Mouse (Mus musculus) lung, postnatal 0 days (tissue): ENCODE measurements around the gene Dscam. TPM values are rescaled to one million over a fixed set of nuclear protein-coding genes. Genes with fewer than 3 reads are reported as not detected.

ENCODE experiments used
- ATAC-seq: fragments of 200-750 bp; cut with Nextera tagmentation; 2 replicates; pipeline ENCODE4 v1.8.0; 2017; ENCODE audit warnings: moderate library complexity
- DNase-seq: peaks from one replicate; pipeline ENCODE4 v3.0.0-alpha.2; 2016; ENCODE audit warnings: low spot score
- H3K27ac ChIP-seq: fragments of 300-500 bp; sonication (generic); 2 replicates; pipeline ENCODE4 v1.5.1; 2014; ENCODE audit warnings: antibody characterized with exemption, mild to moderate bottlenecking, low read length, mixed read lengths
- H3K27me3 ChIP-seq: fragments of 300-500 bp; sonication (generic); replicated peaks from 2 replicates; pipeline ENCODE4 v1.6.1; 2014; ENCODE audit warnings: low read length, mixed read lengths; ENCODE audit not compliant: insufficient read depth
- H3K36me3 ChIP-seq: fragments of 300-500 bp; sonication (generic); 2 replicates; pipeline ENCODE4 v1.6.1; 2014; ENCODE audit warnings: low read length, mixed read lengths; ENCODE audit not compliant: insufficient read depth
- H3K4me1 ChIP-seq: fragments of 300-500 bp; sonication (generic); 2 replicates; pipeline ENCODE4 v1.6.1; 2014; ENCODE audit warnings: antibody characterized with exemption, low read depth, low read length, mixed read lengths; ENCODE audit not compliant: insufficient read depth
- H3K4me2 ChIP-seq: fragments of 300-500 bp; sonication (generic); replicated peaks from 2 replicates; pipeline ENCODE4 v1.6.1; 2014; ENCODE audit warnings: low read depth, mild to moderate bottlenecking, low read length, moderate library complexity, mixed read lengths
- H3K4me3 ChIP-seq: fragments of 300-500 bp; sonication (generic); 2 replicates; pipeline ENCODE4 v1.5.1; 2014; ENCODE audit warnings: low read depth, low read length
- H3K9ac ChIP-seq: fragments of 300-500 bp; sonication (generic); replicated peaks from 2 replicates; pipeline ENCODE4 v1.6.1; 2014; ENCODE audit warnings: low read depth, mild to moderate bottlenecking
- H3K9me3 ChIP-seq: fragments of 300-500 bp; sonication (generic); 2 replicates; pipeline ENCODE4 v1.6.1; 2016; ENCODE audit warnings: low read length, mixed read lengths
- CTCF ChIP-seq: IDR thresholded peaks from 2 replicates; pipeline ENCODE4 v1.5.1; 2016; ENCODE audit warnings: antibody characterized with exemption, mild to moderate bottlenecking
- EP300 ChIP-seq: IDR thresholded peaks from 2 replicates; pipeline ENCODE4 v1.6.1; 2016; ENCODE audit warnings: antibody characterized with exemption, mild to moderate bottlenecking, control low read depth
- WGBS: fragments of 180-500 bp; shearing (Covaris S2); extraction: QIAGEN DNeasy Blood & Tissue Kit; methylation state at CpG from one replicate; pipeline ENCODE4 v1.1.7; 2014; 5-methylcytosine and 5-hydroxymethylcytosine counted together
- polyA plus RNA-seq: library from polyadenylated mRNA; unstranded; fragments of >200 nt; fragmentation: Nextera tagmentation; extraction: Ambion mirVana; gene quantifications from 2 replicates; pipeline ENCODE4 v1.2.1, GENCODE M21; 2015

Dscam gene
- polyA plus RNA-seq, 1 experiment from 2014 or later = not detected

- no peak overlapping the region for H3K9ac ChIP-seq
- no peak overlapping the region for H3K27ac ChIP-seq
- no peaks in the 10 kb centered on the region for H3K4me1 ChIP-seq
- H3K36me3 ChIP-seq = no peaks in the 10 kb centered on the region
- no peak overlapping the region for H3K4me2 ChIP-seq
- H3K4me3 ChIP-seq = no peak overlapping the region
- 70% methylated on average over 3 of the region's 3 CpGs for WGBS
- no peak for TF ChIP-seq CTCF
- TF ChIP-seq EP300 = no peak
- ATAC-seq = 0 out of 2 replicates have a peak, but pooled peaks have one; percentile 32
- H3K27me3 ChIP-seq = no peaks in the 10 kb centered on the region
- no peak for DNase-seq
- H3K9me3 ChIP-seq = no peaks in the 10 kb centered on the region
Observed at GRCm38 (mm10) chr16:96846113-96846512, 324.4 kb downstream of the Dscam start.

GRCm38 (mm10) chr16:96845475-96846098 is 325.0 kb downstream of the Dscam start:
- Histone ChIP-seq H3K27ac (no peak overlapping the region), H3K4me3 (no peak overlapping the region), H3K9ac (no peak overlapping the region), H3K9me3 (no peaks in the 10 kb centered on the region), H3K36me3 (no peaks in the 10 kb centered on the region), H3K27me3 (no peaks in the 10 kb centered on the region), H3K4me2 (no peak overlapping the region), H3K4me1 (no peaks in the 10 kb centered on the region)
- no peak for TF ChIP-seq EP300
- TF ChIP-seq CTCF = no peak
- 70% methylated on average over 3 of the region's 3 CpGs for WGBS
- DNase-seq (no peak), ATAC-seq (0 out of 2 replicates have a peak, but pooled peaks have one; percentile 14)

- DNase-seq = no peak
- 76% methylated on average over 9 of the region's 9 CpGs for WGBS
- ATAC-seq = no peak
- Histone ChIP-seq H3K27ac (no peak overlapping the region), H3K4me1 (no peaks in the 10 kb centered on the region), H3K4me3 (no peak overlapping the region), H3K9me3 (no peaks in the 10 kb centered on the region), H3K27me3 (no peaks in the 10 kb centered on the region), H3K9ac (no peak overlapping the region), H3K36me3 (no peaks in the 10 kb centered on the region), H3K4me2 (no peak overlapping the region)
- no peak for TF ChIP-seq CTCF
- TF ChIP-seq EP300 = no peak
Observed at GRCm38 (mm10) chr16:96843691-96844400, 326.7 kb downstream of the Dscam start.

- no peak overlapping the region for H3K4me2 ChIP-seq
- TF ChIP-seq EP300 (no peak), CTCF (no peak)
- no peak for ATAC-seq
- no peaks in the 10 kb centered on the region for H3K9me3 ChIP-seq
- H3K4me3 ChIP-seq = no peak overlapping the region
- H3K36me3 ChIP-seq = no peaks in the 10 kb centered on the region
- no peak overlapping the region for H3K9ac ChIP-seq
- no peaks in the 10 kb centered on the region for H3K27me3 ChIP-seq
- 78% methylated on average over 3 of the region's 3 CpGs for WGBS
- DNase-seq = no peak
- no peak overlapping the region for H3K27ac ChIP-seq
- no peaks in the 10 kb centered on the region for H3K4me1 ChIP-seq
Observed at GRCm38 (mm10) chr16:96842829-96843360, 327.7 kb downstream of the Dscam start.

- no peak overlapping the region for H3K4me3 ChIP-seq
- H3K4me2 ChIP-seq = no peak overlapping the region
- H3K27me3 ChIP-seq = no peaks in the 10 kb centered on the region
- no peaks in the 10 kb centered on the region for H3K9me3 ChIP-seq
- ATAC-seq (peak; percentile 52), DNase-seq (peak; percentile 84)
- WGBS = 26% methylated on average over 16 of the region's 16 CpGs
- H3K36me3 ChIP-seq = no peaks in the 10 kb centered on the region
- no peak for TF ChIP-seq EP300
- peak; percentile 87 for TF ChIP-seq CTCF
- no peaks in the 10 kb centered on the region for H3K4me1 ChIP-seq
- no peak overlapping the region for H3K9ac ChIP-seq
- H3K27ac ChIP-seq = no peak overlapping the region
Observed at GRCm38 (mm10) chr16:96819649-96820048, 350.9 kb downstream of the Dscam start.

GRCm38 (mm10) chr16:96806298-96806697 is 364.3 kb downstream of the Dscam start:
- 76% methylated on average over 1 of the region's 1 CpGs for whole genome bisulfite sequencing
- Histone ChIP-seq H3K4me1 (no peaks in the 10 kb centered on the region), H3K27me3 (no peaks in the 10 kb centered on the region), H3K4me2 (no peak overlapping the region), H3K9ac (no peak overlapping the region), H3K9me3 (no peaks in the 10 kb centered on the region), H3K4me3 (no peak overlapping the region), H3K36me3 (no peaks in the 10 kb centered on the region), H3K27ac (no peak overlapping the region)
- TF ChIP-seq EP300 = no peak
- TF ChIP-seq CTCF = no peak
- no peak for ATAC-seq
- DNase-seq = no peak
